Mouse (Mus musculus): ENCODE data around the gene Gm10961.

- TF ChIP-seq CTCF (conservative IDR thresholded peaks at IDR 0.05; ENCODE audit: insufficient read depth, insufficient read length, low read depth, low read length), result no peak
- TF ChIP-seq POLR2A (IDR thresholded peaks at IDR 0.05; ENCODE audit: low read depth, low read length), result no peak
These were observed 15.8 kb downstream of the Gm10961 start for GRCm38 (mm10) chr3:107646947-107647346.

All from kidney, adult 2 months (tissue).